Mouse (Mus musculus) brain, embryonic 14.5 days (tissue): Measurements from ENCODE around the gene Ppm1b.

ENCODE experiments used
- CTCF ChIP-seq: fragments of 200-500 bp; IDR thresholded peaks from 2 replicates; pipeline ENCODE4 v1.5.1; 2012; ENCODE audit warnings: inconsistent platforms, mild to moderate bottlenecking, moderate library complexity, borderline replicate concordance; ENCODE audit not compliant: insufficient read depth, insufficient read length; ENCODE audit errors: extremely low read depth
- POLR2A ChIP-seq: fragments of 200-500 bp; IDR thresholded peaks from 2 replicates; pipeline ENCODE4 v1.6.1; 2012; ENCODE audit warnings: mild to moderate bottlenecking, inconsistent platforms, borderline replicate concordance; ENCODE audit not compliant: poor library complexity, insufficient read depth, insufficient read length, severe bottlenecking; ENCODE audit errors: extremely low read depth

GRCm38 (mm10) chr17:85071088-85071775, 114.7 kb downstream of the Ppm1b start:
- TF ChIP-seq POLR2A (no peak), CTCF (peak; percentile 29; the same call in 1 of the 2 replicates)
